Mouse (Mus musculus): ENCODE measurements around the gene Gpr62.

- no peak for TF ChIP-seq FLI1 (IDR thresholded peaks at IDR 0.05; ENCODE audit: low read length)
- TF ChIP-seq GATA1 (IDR thresholded peaks at IDR 0.05; ENCODE audit: borderline replicate concordance, low read length): no peak
Observed at GRCm38 (mm10) chr9:106457920-106458319, 7.8 kb downstream of the Gpr62 start.
